Mouse (Mus musculus): ENCODE measurements around the gene Ptbp3. TPM values are rescaled to one million over a fixed set of nuclear protein-coding genes. Genes with fewer than 3 reads are reported as not detected.
A peak's percentile ranks its signal among the peaks of the same experiment; 100 is the strongest.
"Not testable (repeated sequence)": the region's sequence is repeated elsewhere in the genome, so short reads cannot be mapped to it uniquely, and the experiment has no call there.

Ptbp3 gene
- polyA plus RNA-seq, 1 experiment from 2014 or later: 23.2 TPM

DNA sequence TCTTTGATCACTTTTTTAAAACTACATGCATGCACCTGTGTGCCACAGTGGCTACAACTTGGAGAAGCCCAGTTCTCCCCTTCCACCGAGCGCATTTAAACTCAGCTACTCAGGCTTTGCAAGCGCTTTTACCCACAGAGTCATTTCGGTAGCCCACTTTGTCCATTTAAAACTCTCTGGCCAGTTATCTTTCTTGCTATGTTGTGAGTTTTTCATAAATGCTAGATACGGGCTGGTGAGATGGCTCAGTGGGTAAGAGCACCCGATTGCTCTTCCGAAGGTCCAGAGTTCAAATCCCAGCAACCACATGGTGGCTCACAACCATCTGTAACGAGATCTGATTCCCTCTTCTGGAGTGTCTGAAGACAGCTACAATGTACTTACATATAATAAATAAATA, 21.4 kb upstream of the Ptbp3 start:
- DNase-seq (ENCODE audit: low spot score); H3K4me3 ChIP-seq; H3K27ac ChIP-seq; H3K4me1 ChIP-seq (replicated peaks); H3K27me3 ChIP-seq (ENCODE audit: insufficient read depth, poor library complexity, severe bottlenecking); H3K36me3 ChIP-seq; H3K9me3 ChIP-seq: not testable (repeated sequence)
- 90% methylated on average over 8 of the region's 8 CpGs for WGBS

- Histone ChIP-seq H3K27ac (no peak overlapping the region), H3K9me3 (peaks cover 4% of the 10 kb centered on the region; the same call in 1 of the 2 replicates), H3K4me3 (no peak overlapping the region), H3K27me3 (ENCODE audit: insufficient read depth, poor library complexity, severe bottlenecking) (no peaks in the 10 kb centered on the region), H3K36me3 (no peaks in the 10 kb centered on the region), H3K4me1 (replicated peaks) (no peaks in the 10 kb centered on the region)
- WGBS: 9% methylated on average over 7 of the region's 7 CpGs
- DNase-seq (ENCODE audit: low spot score): peak; percentile 63
Measured at GRCm38 (mm10) chr4:59569538-59569937, 20.4 kb upstream of the Ptbp3 start.

DNA sequence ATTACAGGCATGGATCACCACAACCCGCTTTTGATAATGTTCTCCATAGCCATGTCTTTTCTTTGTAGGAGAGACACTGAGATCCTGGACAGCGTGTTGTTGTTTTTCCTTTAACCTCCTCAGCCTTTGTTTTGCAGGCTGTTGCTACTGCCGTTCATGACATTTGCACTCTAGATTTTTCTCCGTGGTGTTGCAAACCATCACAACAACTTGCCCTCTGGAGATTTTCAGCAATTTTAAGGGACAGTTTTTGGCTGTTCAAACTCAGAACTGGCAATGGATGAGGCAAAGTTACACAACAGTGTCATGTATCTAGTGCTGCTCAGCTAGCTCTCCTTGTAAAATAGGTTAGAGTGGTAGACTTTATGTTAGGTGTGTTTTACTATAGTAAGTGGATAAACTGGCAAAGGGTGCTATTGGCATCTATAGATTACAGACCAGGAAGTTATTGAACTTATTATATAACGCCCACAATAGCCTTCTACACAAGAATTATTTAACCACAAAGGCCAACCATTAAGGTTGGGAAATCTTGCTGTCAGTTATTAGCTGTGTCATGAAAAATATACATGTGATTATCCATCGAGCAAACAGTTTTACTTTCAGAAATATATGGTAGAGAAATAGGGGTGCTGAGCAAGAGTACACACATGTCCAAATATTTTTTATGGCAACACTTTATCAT, 18.6 kb upstream of the Ptbp3 start:
- no peak for DNase-seq (ENCODE audit: low spot score)
- Histone ChIP-seq H3K9me3 (peaks cover 4% of the 10 kb centered on the region; the same call in 1 of the 2 replicates), H3K27ac (no peak overlapping the region), H3K4me3 (no peak overlapping the region), H3K4me1 (replicated peaks) (no peaks in the 10 kb centered on the region), H3K27me3 (ENCODE audit: insufficient read depth, poor library complexity, severe bottlenecking) (no peaks in the 10 kb centered on the region), H3K36me3 (no peaks in the 10 kb centered on the region)
- WGBS: 87% methylated on average over 6 of the region's 6 CpGs

GRCm38 (mm10) chr4:59565571-59566188, 16.5 kb upstream of the Ptbp3 start:
- no peak for DNase-seq (ENCODE audit: low spot score)
- Histone ChIP-seq H3K27ac (no peak overlapping the region), H3K4me1 (replicated peaks) (no peaks in the 10 kb centered on the region), H3K27me3 (ENCODE audit: insufficient read depth, poor library complexity, severe bottlenecking) (no peaks in the 10 kb centered on the region), H3K36me3 (no peaks in the 10 kb centered on the region), H3K9me3 (peaks cover 4% of the 10 kb centered on the region; the same call in 1 of the 2 replicates), H3K4me3 (no peak overlapping the region)
- 81% methylated on average over 8 of the region's 8 CpGs for WGBS

DNA sequence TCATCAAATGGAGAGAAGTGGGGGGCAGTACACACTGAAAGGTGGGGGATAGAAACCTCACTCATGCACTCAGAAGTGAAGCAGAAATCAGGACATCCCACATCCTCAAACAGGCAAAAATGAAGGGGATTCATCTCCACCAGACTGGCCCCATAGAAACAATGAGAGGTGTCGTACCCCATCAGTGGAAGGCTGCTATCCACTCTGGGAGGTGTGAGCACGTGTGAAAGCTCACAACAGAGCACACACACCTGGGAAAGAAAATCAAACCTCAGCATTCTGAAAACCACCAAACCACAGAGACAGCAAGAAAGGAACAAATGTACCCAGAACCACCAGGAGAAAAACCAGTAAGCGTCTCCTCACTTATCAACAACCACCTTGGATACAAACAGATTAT, 15.0 kb upstream of the Ptbp3 start:
- Histone ChIP-seq H3K36me3 (no peaks in the 10 kb centered on the region), H3K4me3 (no peak overlapping the region), H3K9me3 (peaks cover 4% of the 10 kb centered on the region; the same call in 1 of the 2 replicates), H3K27ac (no peak overlapping the region), H3K27me3 (ENCODE audit: insufficient read depth, poor library complexity, severe bottlenecking) (no peaks in the 10 kb centered on the region), H3K4me1 (replicated peaks) (no peaks in the 10 kb centered on the region)
- no peak for DNase-seq (ENCODE audit: low spot score)
- WGBS: 82% methylated on average over 3 of the region's 3 CpGs

DNA sequence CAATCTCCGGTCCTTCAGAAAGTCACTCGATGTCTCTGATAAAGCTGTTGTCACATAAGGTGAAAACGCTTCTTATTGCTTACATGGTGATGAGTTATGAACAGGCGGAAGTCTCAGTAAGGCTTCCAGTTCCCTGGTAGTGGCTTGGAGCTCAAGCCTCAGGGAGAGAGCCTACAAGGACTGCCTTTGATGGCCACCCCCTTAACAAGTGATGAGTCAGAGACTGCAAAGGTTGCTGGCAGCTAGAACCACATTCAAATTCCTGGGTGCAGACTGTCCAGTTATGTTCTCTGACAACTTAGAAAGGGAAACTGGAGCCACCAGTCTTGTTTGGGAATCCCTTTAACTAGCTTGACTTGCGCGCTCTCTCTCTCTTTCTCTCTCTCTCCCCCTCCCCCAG, 11.0 kb upstream of the Ptbp3 start:
- Histone ChIP-seq H3K4me1 (replicated peaks) (no peaks in the 10 kb centered on the region), H3K27me3 (ENCODE audit: insufficient read depth, poor library complexity, severe bottlenecking) (no peaks in the 10 kb centered on the region), H3K9me3 (no peaks in the 10 kb centered on the region), H3K36me3 (no peaks in the 10 kb centered on the region), H3K4me3 (no peak overlapping the region), H3K27ac (no peak overlapping the region)
- no peak for DNase-seq (ENCODE audit: low spot score)
- 95% methylated on average over 6 of the region's 6 CpGs for WGBS

DNA sequence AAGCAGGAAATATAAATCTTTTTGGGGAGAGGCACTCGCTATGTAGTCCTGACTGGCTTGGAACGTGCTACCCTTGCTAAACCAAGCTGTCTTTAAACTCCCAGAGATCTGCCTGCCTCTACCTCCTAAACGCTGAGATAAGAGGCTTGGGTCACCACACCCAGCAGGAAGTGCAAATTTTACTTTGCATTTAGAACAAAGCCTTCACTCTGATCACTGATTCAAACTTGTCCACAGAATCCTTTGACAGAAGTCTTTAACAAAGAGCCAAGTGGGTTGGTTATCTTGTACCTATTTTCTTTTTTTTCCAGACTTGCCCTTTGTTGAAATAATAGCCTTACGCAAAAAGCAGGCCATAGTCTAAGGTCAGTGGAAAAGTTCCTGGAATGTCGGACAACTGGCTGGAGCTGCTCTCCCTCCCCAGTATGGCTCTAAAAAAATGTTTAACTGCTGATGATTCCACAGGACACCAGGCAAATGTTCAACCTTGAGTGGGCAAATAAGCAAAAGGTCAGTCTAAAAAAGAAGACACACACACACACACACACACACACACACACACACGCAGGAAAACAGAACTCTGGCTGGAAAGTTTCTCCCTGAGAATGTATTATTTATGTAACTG, 9.0 kb upstream of the Ptbp3 start:
- H3K9me3 ChIP-seq: no peaks in the 10 kb centered on the region
- no peak overlapping the region for H3K4me3 ChIP-seq
- no peaks in the 10 kb centered on the region for H3K36me3 ChIP-seq
- no peaks in the 10 kb centered on the region for H3K4me1 ChIP-seq (replicated peaks)
- H3K27ac ChIP-seq: no peak overlapping the region
- no peak for DNase-seq (ENCODE audit: low spot score)
- H3K27me3 ChIP-seq (ENCODE audit: insufficient read depth, poor library complexity, severe bottlenecking): no peaks in the 10 kb centered on the region
- WGBS: 70% methylated on average over 6 of the region's 6 CpGs

GRCm38 (mm10) chr4:59557343-59557742, 8.2 kb upstream of the Ptbp3 start:
- WGBS: 89% methylated on average over 4 of the region's 4 CpGs
- H3K27me3 ChIP-seq (ENCODE audit: insufficient read depth, poor library complexity, severe bottlenecking); H3K9me3 ChIP-seq; H3K4me3 ChIP-seq; H3K4me1 ChIP-seq (replicated peaks); H3K36me3 ChIP-seq; DNase-seq (ENCODE audit: low spot score); H3K27ac ChIP-seq: not testable (repeated sequence)

- no peaks in the 10 kb centered on the region for H3K36me3 ChIP-seq
Measured at GRCm38 (mm10) chr4:59555177-59555576, 6.0 kb upstream of the Ptbp3 start.

GRCm38 (mm10) chr4:59553576-59553975, 4.4 kb upstream of the Ptbp3 start:
- H3K4me3 ChIP-seq: no peak overlapping the region
- H3K4me1 ChIP-seq (replicated peaks): peaks cover 14% of the 10 kb centered on the region; the same call in 1 of the 2 replicates
- no peaks in the 10 kb centered on the region for H3K9me3 ChIP-seq
- H3K27ac ChIP-seq: no peak overlapping the region
- H3K36me3 ChIP-seq: no peaks in the 10 kb centered on the region
- no peak for DNase-seq (ENCODE audit: low spot score)
- H3K27me3 ChIP-seq (ENCODE audit: insufficient read depth, poor library complexity, severe bottlenecking): peaks cover 4% of the 10 kb centered on the region; the same call in 1 of the 2 replicates
- WGBS: 75% methylated on average over 3 of the region's 3 CpGs

More at GRCm38 (mm10) chr4:59555177-59555576, 6.0 kb upstream of the Ptbp3 start:
- H3K9me3 ChIP-seq: no peaks in the 10 kb centered on the region
- H3K4me3 ChIP-seq: no peak overlapping the region
- H3K4me1 ChIP-seq (replicated peaks): no peaks in the 10 kb centered on the region
- H3K27me3 ChIP-seq (ENCODE audit: insufficient read depth, poor library complexity, severe bottlenecking): peaks cover 4% of the 10 kb centered on the region; the same call in 1 of the 2 replicates
- H3K27ac ChIP-seq: no peak overlapping the region
- no peak for DNase-seq (ENCODE audit: low spot score)

DNA sequence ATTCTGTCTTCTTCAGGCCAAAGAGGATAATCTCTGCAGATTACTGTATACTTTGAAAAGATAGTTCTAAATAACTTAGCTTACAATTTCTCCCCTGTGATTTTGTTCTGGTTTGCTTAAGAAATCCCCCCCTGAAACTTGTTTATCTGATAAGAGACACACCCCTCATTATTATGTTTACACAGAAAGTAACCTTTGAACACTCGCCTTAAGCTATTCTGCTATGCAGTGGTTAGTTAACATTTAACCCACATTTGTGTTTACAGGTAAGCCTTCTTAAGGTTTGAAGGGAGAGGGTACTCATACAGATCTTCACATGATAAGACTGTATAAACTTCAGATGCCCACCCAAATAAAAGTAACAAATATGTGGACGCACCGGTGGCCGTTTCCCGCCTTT, 3.7 kb upstream of the Ptbp3 start:
- Histone ChIP-seq H3K4me1 (replicated peaks) (peaks cover 18% of the 10 kb centered on the region; the same call in 1 of the 2 replicates), H3K27ac (no peak overlapping the region), H3K4me3 (no peak overlapping the region), H3K36me3 (no peaks in the 10 kb centered on the region), H3K9me3 (no peaks in the 10 kb centered on the region), H3K27me3 (ENCODE audit: insufficient read depth, poor library complexity, severe bottlenecking) (peaks cover 4% of the 10 kb centered on the region; the same call in 1 of the 2 replicates)
- 91% methylated on average over 5 of the region's 5 CpGs for WGBS
- DNase-seq (ENCODE audit: low spot score): no peak

- H3K4me3 ChIP-seq: no peak overlapping the region
- H3K4me1 ChIP-seq (replicated peaks): peaks cover 28% of the 10 kb centered on the region; the same call in 1 of the 2 replicates
- peaks cover 4% of the 10 kb centered on the region; the same call in 1 of the 2 replicates for H3K27me3 ChIP-seq (ENCODE audit: insufficient read depth, poor library complexity, severe bottlenecking)
- no peak overlapping the region for H3K27ac ChIP-seq
- H3K36me3 ChIP-seq: no peaks in the 10 kb centered on the region
- 85% methylated on average over 1 of the region's 1 CpGs for WGBS
- H3K9me3 ChIP-seq: no peaks in the 10 kb centered on the region
- DNase-seq (ENCODE audit: low spot score): no peak
Measured at GRCm38 (mm10) chr4:59551901-59552300, 2.7 kb upstream of the Ptbp3 start.

- Histone ChIP-seq H3K4me1 (replicated peaks) (peaks cover 34% of the 10 kb centered on the region; the same call in 1 of the 2 replicates), H3K4me3 (peak overlapping the region; percentile 86), H3K36me3 (no peaks in the 10 kb centered on the region), H3K9me3 (no peaks in the 10 kb centered on the region), H3K27ac (peak overlapping the region; percentile 94), H3K27me3 (ENCODE audit: insufficient read depth, poor library complexity, severe bottlenecking) (peaks cover 4% of the 10 kb centered on the region; the same call in 1 of the 2 replicates)
- DNase-seq (ENCODE audit: low spot score): no peak
- WGBS: 14% methylated on average over 11 of the region's 11 CpGs
Measured at GRCm38 (mm10) chr4:59549977-59550560, 905 bp upstream of the Ptbp3 start.

All from hindbrain, embryonic 10.5 days (tissue).